Mouse (Mus musculus) kidney, postnatal 0 days (tissue): ENCODE measurements around the gene Ipo7. TPM values are rescaled to one million over a fixed set of nuclear protein-coding genes. Genes with fewer than 3 reads are reported as not detected.
"Not testable (repeated sequence)": the region's sequence is repeated elsewhere in the genome, so short reads cannot be mapped to it uniquely, and the experiment has no call there.

Experiments
- ATAC-seq: fragments of 200-750 bp; cut with Nextera tagmentation; replicated peaks from 2 replicates; pipeline ENCODE4 v1.8.0; 2017; ENCODE audit warnings: low read depth, moderate number of reproducible peaks, moderate TSS enrichment, moderate library complexity; ENCODE audit not compliant: low FRiP score
- DNase-seq: peaks from one replicate; pipeline ENCODE4 v3.0.0-alpha.2; 2016; ENCODE audit warnings: low spot score
- H3K27ac ChIP-seq: fragments of 300-500 bp; sonication (generic); 2 replicates; pipeline ENCODE4 v1.5.1; 2014; ENCODE audit warnings: mild to moderate bottlenecking
- H3K27me3 ChIP-seq: fragments of 300-500 bp; sonication (generic); 2 replicates; pipeline ENCODE4 v1.6.1; 2014; ENCODE audit warnings: low read length, mixed read lengths; ENCODE audit not compliant: insufficient read depth
- H3K36me3 ChIP-seq: fragments of 300-500 bp; sonication (generic); 2 replicates; pipeline ENCODE4 v1.6.1; 2014; ENCODE audit warnings: low read length, mixed read lengths; ENCODE audit not compliant: insufficient read depth
- H3K4me1 ChIP-seq: fragments of 300-500 bp; sonication (generic); replicated peaks from 2 replicates; pipeline ENCODE4 v1.6.1; 2014; ENCODE audit warnings: antibody characterized with exemption, low read length, mixed read lengths; ENCODE audit not compliant: insufficient read depth
- H3K4me2 ChIP-seq: fragments of 300-500 bp; sonication (generic); 2 replicates; pipeline ENCODE4 v1.6.1; 2014; ENCODE audit warnings: mild to moderate bottlenecking, low read length, moderate library complexity, mixed read lengths
- H3K4me3 ChIP-seq: fragments of 300-500 bp; sonication (generic); replicated peaks from 2 replicates; pipeline ENCODE4 v1.5.1; 2014; ENCODE audit warnings: low read depth, low read length
- H3K9ac ChIP-seq: fragments of 300-500 bp; sonication (generic); 2 replicates; pipeline ENCODE4 v1.6.1; 2014; ENCODE audit warnings: low read depth, low read length
- H3K9me3 ChIP-seq: fragments of 300-500 bp; sonication (generic); replicated peaks from 2 replicates; pipeline ENCODE4 v1.6.1; 2016; ENCODE audit warnings: low read length, inconsistent platforms, mixed read lengths
- CTCF ChIP-seq: IDR thresholded peaks from 2 replicates; pipeline ENCODE4 v1.5.1; 2016; ENCODE audit warnings: antibody characterized with exemption, low read depth, mild to moderate bottlenecking, moderate library complexity
- WGBS: fragments of 180-500 bp; shearing (Covaris S2); extraction: QIAGEN DNeasy Blood & Tissue Kit; methylation state at CpG from one replicate; pipeline ENCODE4 v1.1.7; 2014; 5-methylcytosine and 5-hydroxymethylcytosine counted together
- polyA plus RNA-seq: library from polyadenylated mRNA; unstranded; fragments of >200 nt; fragmentation: Nextera tagmentation; extraction: Ambion mirVana; gene quantifications from 2 replicates; pipeline ENCODE4 v1.2.1, GENCODE M21; 2015

Ipo7 gene
- 27.5 and 30.6 TPM in 2 replicates for polyA plus RNA-seq

DNA sequence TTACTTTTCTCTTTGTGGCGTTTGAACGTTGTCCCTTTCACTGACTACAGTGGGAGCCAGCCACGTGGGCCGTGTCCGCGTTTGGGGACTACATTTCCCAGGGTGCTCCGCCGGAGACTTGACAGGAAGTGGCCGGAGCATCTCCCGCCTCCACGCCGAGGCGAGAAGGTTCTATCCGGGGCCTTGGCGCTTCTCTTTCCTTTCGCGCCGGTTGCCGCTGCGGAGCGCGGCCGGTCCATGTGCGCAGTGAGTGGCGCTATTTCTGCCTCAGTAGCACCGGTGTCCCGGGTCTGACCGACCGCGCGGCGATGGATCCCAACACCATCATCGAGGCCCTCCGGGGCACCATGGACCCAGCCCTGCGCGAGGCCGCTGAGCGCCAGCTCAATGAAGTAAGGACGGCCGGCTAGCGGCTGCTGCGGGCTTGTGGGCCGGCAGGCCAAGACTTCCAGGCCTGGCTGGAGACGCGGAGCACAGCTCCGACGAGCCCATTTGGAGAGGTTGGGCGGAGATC, at the start of gene Ipo7:
Gene Ipo7, plus strand, starts transcription at position 158 of the 514 bp plus-strand sequence.
- no peaks in the 10 kb centered on the region for H3K9me3 ChIP-seq
- H3K27me3 ChIP-seq: no peaks in the 10 kb centered on the region
- ATAC-seq (peak; percentile 96), DNase-seq (peak; percentile 96)
- peak within 1 kb of the TSS; percentile 94 for H3K4me3 ChIP-seq
- WGBS: under 1% methylated on average over 48 of the region's 48 CpGs
- peak within 1 kb of the TSS; percentile 98 for H3K27ac ChIP-seq
- H3K4me2 ChIP-seq: peak within 1 kb of the TSS; percentile 68
- no peaks in the 10 kb centered on the region for H3K4me1 ChIP-seq
- no peaks in the 10 kb centered on the region for H3K36me3 ChIP-seq
- TF ChIP-seq CTCF: no peak
- peak within 1 kb of the TSS; percentile 93 for H3K9ac ChIP-seq

DNA sequence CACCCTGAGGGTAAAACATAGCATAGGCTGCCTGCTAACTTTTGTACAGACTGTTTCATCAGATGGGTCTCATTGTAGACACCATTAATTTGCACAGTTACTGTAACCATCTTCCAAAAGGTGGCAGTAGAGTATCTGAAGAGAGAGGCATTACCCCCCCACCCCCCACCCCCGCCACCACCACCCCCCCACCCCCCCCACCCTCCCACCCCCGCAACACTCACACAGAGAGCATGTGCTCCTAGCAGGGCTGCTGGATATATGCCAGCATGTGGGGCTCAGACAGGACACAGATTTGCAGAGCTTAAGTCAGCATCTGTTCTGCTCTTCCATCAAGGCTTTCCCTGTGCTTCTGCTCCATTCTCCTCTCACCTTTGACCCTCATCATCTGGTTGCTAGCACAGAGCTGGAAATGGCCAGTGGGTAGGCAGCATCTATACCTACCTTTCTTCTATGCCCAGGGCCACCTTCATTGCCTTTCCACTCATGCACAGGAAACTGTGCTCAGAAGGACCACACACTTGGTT, 49.1 kb upstream of the Ipo7 start:
- TF ChIP-seq CTCF: peak; percentile 35; the same call in 1 of the 2 replicates
- Histone ChIP-seq H3K4me2 (no peak overlapping the region), H3K36me3 (peaks cover 6% of the 10 kb centered on the region; the same call in 1 of the 2 replicates), H3K9ac (no peak overlapping the region), H3K27me3 (no peaks in the 10 kb centered on the region), H3K4me3 (no peak overlapping the region), H3K4me1 (no peaks in the 10 kb centered on the region), H3K9me3 (no peaks in the 10 kb centered on the region), H3K27ac (no peak overlapping the region)
- WGBS: 0% methylated on average over 2 of the region's 2 CpGs
- DNase-seq (peak; percentile 68), ATAC-seq (no peak; the same call in 1 of the 2 replicates)

DNA sequence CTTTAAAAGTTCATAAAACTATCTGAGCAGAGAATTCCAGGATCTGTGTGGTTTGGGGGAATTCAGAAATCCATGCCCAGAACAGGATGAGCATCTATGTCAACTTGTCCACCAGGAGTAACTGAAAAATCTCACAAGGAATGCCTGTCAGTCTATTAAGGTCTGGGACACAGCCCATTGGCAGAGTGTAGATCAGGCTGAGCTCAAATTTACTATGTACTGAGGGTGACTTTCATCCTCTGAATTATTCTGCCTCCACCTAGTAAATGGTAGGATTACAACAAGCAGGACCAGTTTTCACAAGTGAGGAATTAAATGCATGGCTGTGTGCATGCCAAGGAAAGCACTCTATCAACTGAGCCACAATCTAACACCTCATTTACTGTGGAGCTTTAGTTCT, 48.5 kb upstream of the Ipo7 start:
- Histone ChIP-seq H3K4me3 (no peak overlapping the region), H3K9me3 (no peaks in the 10 kb centered on the region), H3K9ac (no peak overlapping the region), H3K4me1 (no peaks in the 10 kb centered on the region), H3K4me2 (no peak overlapping the region), H3K27me3 (no peaks in the 10 kb centered on the region), H3K27ac (no peak overlapping the region), H3K36me3 (peaks cover 6% of the 10 kb centered on the region; the same call in 1 of the 2 replicates)
- DNase-seq (no peak), ATAC-seq (no peak)
- no peak for TF ChIP-seq CTCF

DNA sequence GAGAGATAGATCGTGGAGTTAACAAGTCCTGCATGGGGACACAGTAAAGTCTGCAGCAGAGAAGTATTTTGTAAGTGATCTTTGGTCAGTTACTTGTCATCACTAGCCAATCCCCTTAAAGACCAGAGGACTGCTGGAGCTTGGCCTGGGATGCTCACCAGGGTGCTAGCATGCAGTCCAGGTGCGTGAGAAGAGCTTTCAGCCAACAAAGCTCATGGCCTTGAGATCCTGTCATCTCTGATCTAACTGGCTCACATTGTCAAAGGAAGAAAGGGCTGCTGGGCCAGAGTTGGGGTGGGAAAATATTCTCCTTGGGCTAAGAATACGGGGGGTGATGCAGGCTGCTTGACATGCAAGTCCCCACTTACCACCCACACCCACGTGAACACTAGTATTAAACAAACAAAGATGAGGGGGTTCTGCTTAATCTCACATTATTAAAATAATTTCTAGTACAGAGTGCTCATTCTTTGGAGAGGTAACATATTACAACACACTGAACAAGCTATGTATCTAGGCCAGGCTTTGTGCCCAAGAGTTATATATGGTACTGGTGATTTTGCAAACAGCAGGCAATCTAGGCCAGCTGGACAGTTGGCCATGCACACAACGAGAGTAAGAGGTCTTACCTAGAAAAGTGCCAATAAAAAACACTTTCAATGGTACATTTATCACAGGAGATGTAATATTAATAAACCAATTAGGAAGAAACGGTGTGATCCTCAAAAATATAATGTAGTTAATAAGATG, 41.9 kb upstream of the Ipo7 start:
- H3K4me2 ChIP-seq: no peak overlapping the region
- H3K4me1 ChIP-seq: no peaks in the 10 kb centered on the region
- WGBS: 90% methylated on average over 6 of the region's 6 CpGs
- H3K36me3 ChIP-seq: peaks cover 25% of the 10 kb centered on the region
- H3K4me3 ChIP-seq: no peak overlapping the region
- no peak overlapping the region for H3K27ac ChIP-seq
- ATAC-seq (no peak), DNase-seq (no peak)
- no peaks in the 10 kb centered on the region for H3K9me3 ChIP-seq
- no peak overlapping the region for H3K9ac ChIP-seq
- TF ChIP-seq CTCF: no peak
- no peaks in the 10 kb centered on the region for H3K27me3 ChIP-seq

DNA sequence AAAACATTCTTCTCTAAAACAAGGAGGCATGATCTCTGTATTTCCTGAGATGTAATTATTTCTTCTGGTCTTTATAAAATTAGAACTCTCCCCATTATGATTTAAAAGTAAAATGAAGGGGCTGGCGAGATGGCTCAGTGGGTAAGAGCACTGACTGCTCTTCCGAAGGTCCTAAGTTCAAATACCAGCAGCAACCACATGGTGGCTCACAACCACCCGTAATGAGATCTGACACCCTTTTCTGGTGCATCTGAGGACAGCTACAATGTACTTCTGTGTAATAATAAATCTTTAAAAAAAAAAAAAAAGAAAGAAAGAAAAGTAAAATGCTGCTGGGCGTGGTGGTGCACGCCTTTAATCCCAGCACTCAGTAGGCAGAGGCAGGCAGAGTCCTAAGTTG, 40.9 kb upstream of the Ipo7 start:
- TF ChIP-seq CTCF: peak; percentile 58
- H3K27me3 ChIP-seq, DNase-seq, H3K4me1 ChIP-seq, ATAC-seq, H3K4me2 ChIP-seq, H3K9me3 ChIP-seq, H3K4me3 ChIP-seq, H3K9ac ChIP-seq, H3K27ac ChIP-seq: not testable (repeated sequence)
- H3K36me3 ChIP-seq: peaks cover 29% of the 10 kb centered on the region
- WGBS: 66% methylated on average over 5 of the region's 5 CpGs

DNA sequence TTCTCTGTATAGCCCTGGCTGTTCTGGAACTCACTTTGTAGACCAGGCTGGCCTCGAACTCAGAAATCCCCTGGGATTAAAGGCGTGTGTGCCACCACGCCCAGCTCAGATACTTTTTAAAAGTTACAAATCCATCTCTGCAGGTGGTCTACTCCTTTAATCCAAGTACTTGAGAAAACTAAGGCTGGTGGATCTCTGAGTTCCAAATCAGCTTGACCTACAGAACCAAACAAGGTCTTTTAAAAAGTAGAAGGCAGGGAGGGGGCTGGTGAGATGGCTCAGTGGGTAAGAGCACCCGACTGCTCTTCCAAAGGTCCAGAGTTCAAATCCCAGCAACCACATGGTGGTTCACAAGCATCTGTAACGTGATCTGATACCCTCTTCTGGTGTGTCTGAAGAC, 33.5 kb upstream of the Ipo7 start:
- H3K4me1 ChIP-seq, H3K9ac ChIP-seq, H3K27me3 ChIP-seq, H3K9me3 ChIP-seq, DNase-seq, H3K27ac ChIP-seq, H3K4me3 ChIP-seq, ATAC-seq: not testable (repeated sequence)
- Histone ChIP-seq H3K36me3 (peaks cover 14% of the 10 kb centered on the region; the same call in 1 of the 2 replicates), H3K4me2 (peak overlapping the region; percentile 62)
- WGBS: 78% methylated on average over 5 of the region's 5 CpGs
